Mouse (Mus musculus): ENCODE measurements around the gene Rabl3.

The Rabl3 gene

DNA sequence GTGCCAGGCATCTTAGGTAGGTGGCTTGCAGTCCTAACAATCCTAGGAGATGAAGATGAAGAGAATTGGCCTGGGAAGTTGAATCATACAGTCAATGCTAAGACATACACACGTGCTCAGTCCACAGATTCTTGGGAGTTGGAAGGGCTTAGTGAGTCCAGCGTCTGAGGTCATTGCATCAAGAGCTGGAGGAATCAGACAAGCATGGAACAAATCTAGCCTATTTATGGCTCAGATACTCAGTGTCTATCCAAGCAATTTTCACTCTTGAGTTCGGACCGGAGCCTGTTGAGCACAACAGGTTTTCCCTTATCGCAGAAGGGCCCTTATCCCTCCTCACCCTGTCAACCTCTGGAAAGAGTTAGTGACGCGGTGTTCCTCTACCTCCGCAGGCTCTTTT lies 51.9 kb downstream of the Rabl3 start:
- in situ Hi-C loops (cut with MboI), result no loop called here

DNA sequence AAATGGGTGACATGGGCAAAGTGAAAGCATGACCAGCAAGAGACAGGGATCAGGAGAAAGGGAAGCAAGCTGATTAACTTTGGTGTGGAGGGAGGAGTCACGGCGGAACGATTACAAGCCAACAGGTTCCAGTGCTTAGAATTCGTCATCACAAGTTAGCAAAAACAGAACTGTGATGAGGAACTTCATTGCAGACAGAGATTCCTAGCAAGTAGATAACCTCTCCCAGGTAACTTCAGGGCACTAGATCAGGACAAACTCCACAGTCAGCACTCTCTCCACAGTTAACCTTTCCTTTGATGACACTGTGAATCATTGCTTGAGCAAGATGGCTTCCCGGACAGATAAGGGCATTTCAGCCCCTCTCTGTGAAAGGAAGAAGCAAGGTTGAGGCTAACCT lies 57.7 kb downstream of the Rabl3 start:
- in situ Hi-C loops (cut with MboI), result no loop called here

DNA sequence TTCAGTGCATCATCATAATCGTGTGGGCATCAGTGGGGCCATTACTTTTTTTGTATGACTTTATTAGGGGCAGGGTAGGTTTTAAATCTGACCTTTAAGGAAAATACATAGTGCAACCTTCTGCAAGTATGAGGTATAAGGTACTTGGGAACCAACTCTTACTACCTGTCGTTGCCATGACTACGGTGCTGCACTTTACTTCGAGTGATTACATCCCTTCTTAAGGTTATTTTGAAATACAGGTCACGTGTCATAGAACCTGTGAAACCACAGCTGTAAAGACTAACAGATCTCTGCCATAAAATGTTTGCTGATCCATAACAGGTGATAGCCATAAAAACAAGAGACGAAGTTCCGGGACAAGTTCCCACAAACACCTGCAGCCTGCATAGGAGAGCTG lies 58.8 kb downstream of the Rabl3 start:
- in situ Hi-C loops (cut with MboI), result no loop called here

DNA sequence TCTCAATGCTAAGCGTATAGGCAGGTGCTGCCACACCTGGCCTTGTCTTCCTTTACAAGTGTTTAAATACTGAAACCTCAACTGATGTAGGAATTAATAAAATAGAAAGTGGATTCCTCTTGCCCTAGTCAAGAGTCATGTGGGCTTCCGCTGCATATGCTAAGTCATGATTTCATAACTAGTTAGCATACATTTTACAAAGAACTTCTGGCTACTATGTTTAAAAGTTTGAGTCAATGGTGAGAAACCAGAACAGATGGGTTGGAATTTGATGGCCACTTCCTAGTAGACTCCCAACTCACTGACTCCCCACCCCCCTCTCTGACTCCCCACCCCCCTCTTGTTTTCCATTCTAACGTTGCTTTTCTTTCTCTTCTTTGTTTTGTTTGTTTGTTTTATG lies 59.6 kb downstream of the Rabl3 start:
- in situ Hi-C loops (cut with MboI), result no loop called here

DNA sequence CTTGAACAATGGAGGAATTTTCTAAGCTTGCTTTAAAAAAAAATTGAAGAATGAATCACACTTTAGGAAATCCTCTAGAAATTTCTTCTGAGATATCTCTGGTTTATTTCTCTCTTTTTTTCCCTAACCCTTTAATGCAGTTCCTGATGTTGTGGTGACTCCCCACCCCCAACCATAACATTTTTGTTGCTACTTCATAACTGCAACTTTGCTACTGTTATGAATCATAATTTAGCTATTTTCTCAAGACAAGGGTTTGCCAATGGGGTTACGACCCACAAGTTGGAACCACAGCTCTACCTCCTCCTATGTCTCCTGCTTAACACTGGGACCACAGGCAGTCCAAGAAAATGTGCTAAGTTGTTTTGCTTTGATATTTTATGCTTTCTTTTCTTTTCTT lies 63.7 kb downstream of the Rabl3 start:
- in situ Hi-C loops (cut with MboI), result no loop called here

DNA sequence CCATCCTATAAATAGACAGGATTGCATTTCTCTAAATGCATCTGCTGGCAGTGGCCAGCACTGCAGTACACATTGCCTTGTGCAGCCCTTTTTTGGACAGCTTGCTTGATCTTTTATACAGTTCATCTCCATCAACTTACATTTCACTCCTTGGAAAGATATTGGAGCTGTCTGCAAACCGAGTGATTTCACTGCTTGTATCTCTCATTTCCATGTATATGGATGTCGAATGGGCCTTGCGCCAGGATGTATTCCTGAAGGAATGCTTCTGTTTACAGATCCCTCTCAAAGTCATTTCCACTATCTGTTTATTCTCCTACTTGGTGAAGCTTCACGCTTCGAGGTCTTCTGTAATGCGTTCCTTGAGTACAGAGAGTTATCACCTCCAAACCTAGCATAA lies 64.6 kb downstream of the Rabl3 start:
- in situ Hi-C loops (cut with MboI), result no loop called here

DNA sequence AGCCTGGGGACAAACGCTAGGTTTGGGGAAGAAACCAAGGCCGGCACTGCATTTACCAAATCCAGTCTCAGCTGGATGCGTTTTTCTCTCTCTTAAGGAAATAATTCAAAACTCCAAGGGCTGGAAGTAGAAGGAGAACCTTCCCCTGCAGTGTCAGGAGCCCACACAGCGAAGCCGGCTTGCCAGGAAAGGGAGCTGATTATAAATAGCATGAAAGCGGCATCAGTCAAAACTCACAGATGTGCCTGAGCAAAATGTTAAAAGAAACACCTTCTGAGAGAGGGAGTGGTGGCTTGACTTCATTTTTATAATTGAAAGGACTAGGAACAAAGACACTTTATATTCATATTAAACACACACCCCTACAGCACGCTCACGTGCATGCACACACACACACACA lies 70.6 kb downstream of the Rabl3 start:
- in situ Hi-C loops (cut with MboI), result no loop called here

DNA sequence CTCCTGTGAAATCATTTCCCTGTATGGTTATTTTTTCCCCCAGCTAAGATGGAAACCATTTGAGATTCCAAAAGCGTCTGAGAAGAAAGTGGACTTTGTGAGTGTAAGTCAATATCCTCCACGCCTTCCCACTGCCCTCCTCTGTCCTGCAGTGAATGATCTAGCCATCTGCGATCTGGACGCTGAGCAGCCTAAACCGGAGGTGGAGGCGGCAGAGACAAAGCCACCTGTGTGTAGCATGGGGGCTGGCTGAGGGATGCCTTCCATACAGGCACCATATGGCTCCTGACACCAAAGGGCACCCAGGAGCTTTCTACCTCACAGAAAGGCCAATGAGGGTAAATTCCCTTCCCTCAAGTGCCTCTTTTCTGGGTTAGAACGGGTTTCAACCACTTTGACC lies 71.4 kb downstream of the Rabl3 start:
- in situ Hi-C loops (cut with MboI), result no loop called here

DNA sequence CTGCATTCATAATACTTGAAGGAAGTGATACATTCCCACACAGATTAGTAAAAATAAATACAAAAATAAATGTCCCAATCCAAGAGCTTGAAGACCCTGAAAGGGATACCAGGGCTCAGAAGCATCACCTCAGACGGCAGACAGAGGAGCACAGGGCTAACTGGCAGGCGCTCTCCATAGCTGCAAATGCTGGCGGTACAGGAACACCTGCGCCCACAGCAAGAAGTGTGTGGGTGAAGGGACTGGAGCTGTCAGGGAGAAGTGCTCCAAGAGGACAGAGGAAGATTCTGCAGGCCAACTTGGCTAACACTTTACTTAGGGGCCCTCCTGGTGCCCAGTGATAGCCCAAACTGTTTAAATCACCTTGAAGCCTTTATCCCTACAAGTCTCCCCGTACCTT lies 72.3 kb downstream of the Rabl3 start:
- in situ Hi-C loops (cut with MboI), result no loop called here

DNA sequence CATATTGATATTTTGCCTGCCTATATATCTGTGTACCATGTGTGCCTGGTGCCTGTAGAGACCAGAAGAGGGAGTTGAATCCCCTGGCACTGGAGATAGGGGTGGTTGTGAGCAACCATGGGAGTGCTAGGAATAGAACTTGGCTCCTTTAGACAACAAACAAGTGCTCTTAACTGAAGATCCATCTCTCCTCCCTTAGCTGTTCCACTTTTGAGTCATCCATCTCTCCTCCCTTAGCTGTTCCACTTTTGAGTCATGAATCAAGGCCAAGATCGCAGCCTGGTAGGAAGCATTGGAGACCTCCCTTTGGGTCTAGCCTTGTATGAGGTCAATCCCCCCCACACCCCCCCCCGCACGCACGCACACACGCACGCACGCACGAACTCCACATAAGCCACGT lies 74.9 kb downstream of the Rabl3 start:
- in situ Hi-C loops (cut with MboI), result no loop called here

DNA sequence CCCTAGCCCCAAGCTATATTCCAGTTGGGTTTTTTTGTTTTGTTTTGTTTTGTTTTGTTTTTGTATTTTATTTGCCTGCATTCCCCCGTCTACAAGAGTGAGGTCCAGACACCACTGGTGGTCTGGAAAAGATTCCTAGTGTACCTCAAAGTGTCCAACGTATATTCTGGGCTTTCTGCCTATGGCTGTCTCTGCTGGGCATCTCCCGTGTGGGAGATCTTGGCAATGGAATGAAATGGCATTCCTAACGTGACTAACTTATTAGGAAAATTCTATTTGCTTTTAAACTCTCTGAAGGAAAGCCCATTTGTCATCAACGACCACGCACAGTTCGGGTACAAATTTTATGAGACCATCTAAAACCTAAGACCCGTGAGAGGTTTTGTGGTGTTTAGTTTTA lies 75.7 kb downstream of the Rabl3 start:
- in situ Hi-C loops (cut with MboI), result no loop called here

DNA sequence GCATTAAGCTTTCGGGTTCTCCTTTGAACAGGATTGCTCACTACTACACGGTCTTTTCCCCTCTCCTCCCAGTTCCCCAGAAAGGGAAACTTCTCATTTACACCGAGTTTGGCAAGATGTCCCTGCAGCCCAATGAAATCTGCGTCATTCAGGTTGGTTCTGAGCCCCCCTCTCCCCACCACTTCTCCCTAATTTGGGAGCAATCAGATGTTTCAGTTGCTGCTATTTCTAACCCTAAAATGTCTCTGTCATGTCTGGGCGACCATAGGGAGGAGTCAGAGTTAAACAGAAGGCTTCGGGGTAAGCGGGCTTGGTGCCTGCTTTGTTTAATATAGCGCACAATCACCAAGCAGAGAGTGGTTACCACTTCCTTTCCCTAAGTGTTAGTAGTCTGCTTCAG lies 76.4 kb downstream of the Rabl3 start:
- in situ Hi-C loops (cut with MboI), result no loop called here

DNA sequence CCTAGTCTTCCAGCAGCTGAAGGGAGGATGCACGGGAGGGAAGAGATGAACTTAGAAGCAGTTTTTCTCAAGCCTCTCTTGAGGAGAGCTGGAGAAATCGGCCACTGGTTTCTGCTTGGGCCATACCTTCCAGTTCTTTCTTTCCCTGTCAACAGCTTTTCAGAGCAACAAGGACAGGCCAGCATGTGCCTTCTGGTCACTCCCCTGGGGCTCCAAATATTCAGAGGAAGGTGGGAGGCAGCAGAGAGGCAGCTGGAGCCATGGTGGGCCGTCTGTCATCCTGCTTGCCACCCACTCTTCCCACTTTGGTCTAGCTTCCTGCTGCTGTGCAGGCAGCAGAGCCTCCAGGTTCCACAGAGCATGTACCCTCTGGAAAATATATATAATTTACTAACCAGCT lies 78.0 kb downstream of the Rabl3 start:
- in situ Hi-C loops (cut with MboI), result no loop called here
